Mouse (Mus musculus) cerebellum, adult 18-20 months (tissue): ENCODE data around the gene Efcab1.
"Not testable (repeated sequence)": the region's sequence is repeated elsewhere in the genome, so short reads cannot be mapped to it uniquely, and the experiment has no call there.

Experiments used
- DNase-seq, 2 experiments: peaks; one replicate each; pipeline ENCODE4 v3.0.0; 2021

The Efcab1 gene

DNA sequence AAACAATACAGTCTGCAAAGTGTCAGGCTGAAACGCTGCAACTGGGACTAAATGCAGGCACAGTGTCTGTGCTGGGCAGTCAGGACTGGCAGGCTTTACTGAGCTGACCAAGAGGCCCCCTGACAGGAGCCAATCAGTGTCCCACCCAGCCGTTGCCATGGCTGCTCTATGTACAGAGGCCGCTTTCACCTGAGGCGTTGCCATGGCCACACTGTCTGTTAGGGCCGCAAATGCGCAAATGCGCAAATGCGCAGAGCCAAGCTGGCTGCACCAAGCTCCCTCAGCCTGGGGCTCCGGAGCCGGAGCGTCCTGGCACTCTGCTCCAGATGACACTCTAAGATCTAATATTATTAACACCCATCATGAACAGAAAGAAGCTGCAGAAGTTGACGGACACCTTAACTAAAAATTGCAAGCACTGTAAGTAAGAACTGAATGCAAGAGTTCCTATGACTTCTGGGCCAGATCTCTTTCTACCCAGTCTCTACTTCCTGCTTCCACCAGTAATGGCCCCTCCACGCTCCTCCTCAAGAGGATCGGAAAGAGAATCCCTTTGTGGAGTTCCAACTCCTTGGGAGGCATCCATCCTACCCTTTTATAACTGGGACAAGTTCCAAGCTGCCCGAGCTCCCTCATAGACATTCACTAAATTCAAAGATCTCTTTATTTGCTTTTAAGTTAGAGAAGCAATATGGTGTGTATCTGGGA lies at the start of gene Efcab1:
Gene Efcab1 (plus strand): TSS at position 214 of the 708 bp plus-strand sequence.
- no peak for DNase-seq

DNA sequence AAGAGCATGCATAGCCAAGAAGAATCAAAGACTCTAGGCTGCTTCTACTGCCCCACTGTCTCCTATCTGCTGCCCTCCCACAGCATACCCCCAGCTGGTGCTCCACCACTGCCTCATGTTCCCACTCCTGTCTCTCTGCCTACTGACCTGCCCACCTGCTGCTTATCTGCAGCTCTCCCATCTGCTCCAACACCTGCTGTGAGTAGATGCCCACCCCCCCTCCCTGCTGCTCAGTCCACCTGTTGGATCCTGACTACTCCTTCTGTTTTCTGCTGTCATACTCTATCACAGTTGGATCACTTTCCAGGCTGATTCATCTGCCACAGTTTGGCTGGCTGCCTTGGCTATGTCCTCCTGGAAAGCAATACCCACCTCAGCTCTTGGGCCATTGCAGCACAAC lies 47.0 kb upstream of the Efcab1 start:
- peak; percentile 7 to 11 for DNase-seq

DNA sequence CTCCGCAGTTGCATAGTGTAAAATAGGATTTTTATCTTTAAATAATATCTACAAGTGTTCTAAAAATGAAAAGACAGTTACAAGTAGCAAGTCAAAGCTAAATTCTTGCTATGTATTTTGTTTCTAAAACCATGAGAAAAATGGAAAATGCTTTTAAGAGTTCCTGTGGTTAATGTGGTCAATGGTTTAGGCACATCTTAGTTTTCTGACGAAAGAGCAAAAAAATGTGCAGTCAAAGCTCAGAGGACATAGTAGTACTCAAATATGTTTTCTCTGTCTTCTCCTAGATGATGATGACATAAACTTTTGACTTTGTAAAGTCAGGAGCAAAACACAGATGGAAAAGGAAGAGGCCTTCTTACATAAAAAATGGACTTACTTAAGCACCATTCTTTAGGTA lies 21.5 kb upstream of the Efcab1 start:
- DNase-seq: no peak

DNA sequence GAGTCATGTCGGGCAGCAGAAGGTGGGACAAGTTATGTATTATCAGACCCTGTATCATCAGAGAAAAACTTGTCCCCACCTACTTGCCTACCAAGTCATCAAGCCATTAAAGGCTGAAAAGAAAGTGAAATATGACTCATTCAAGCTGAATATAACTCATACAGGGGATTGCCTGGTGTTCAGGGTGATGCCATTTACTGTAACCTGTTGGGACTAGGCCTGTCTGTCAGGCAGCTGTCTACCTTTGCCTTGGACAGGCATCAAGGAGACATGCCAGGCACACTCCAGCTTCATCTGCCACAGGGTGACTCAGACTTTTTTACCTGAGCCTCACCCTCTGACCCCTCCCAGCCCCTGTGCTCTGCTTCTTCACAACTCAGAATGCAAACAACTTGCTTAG lies 21.0 kb upstream of the Efcab1 start:
- no peak for DNase-seq

DNA sequence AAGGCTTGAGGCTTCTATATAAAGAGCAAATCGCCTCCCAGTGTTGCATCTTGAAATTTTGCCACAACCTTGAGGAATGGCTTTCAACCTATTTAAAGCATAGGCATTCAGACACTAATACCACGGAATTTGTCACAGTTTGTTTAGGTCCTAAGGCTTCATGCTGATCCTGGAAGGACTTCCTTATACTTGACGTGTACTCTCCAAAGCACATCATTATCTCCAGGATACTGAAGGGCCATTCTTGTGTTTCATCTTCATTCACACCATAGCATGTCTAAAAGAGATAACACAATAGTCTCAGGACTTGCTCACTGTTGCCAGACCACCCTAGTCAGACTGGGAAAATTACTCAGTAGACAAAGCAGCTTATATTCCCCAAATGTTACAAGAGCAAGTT lies 13.9 kb upstream of the Efcab1 start:
- no peak for DNase-seq

DNA sequence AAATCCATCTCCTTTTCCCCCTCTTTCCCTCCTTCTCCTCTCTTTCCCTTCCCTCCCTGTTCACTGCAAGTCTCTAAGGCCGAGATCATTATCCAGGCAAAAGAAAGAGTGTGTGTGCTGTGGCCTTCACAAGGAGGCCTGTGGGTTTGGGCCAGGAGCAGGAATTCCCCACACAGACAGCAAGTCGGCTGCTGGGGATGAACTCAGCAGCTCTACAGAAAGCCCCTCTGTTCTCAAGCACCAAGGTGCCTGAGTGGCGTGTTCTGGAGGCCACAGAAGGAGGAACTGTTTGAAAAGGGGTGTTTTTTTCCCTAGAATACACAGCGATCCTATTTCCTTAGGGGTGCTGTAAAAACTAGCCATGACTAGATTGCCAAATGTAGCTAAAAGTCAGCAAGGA lies 12.5 kb upstream of the Efcab1 start:
- no peak for DNase-seq

DNA sequence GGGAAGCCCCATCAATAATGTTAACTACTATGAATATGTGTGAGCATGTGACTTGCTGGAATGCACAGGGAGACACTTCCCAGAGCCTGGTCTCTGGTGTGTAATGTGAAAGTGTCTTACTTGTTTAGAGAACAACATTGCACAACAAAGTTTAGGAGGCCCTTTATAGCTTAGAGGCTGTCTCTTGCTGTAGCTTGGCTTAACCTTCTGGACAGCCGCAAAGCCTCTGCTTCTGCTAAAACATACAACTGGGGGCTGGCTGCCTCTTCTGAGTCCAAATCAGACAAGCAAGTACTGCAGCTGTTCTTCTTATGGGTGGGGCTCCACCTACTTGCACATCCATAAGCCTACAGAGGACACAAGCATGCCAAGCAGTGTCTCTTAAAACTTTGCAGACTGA lies 11.7 kb upstream of the Efcab1 start:
- no peak for DNase-seq

DNA sequence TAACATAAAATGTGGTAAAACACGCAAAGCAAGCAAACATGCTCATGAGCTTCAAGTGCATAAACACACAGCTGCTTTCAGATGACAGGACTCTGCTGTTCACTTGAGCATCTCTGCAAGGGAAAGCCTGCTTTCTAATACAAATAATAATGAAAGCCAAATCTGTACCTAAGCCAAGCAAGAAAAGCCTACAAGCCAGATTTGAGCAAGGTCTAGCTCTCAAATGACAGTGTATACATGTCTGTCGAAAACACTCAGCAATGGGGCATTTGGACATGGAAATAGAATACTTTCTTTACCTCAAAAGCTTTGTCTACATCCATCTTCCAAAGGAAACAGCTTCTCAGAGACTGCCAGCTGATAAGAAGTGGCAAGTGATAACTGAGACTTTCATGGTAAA lies 10.9 kb upstream of the Efcab1 start:
- no peak for DNase-seq

DNA sequence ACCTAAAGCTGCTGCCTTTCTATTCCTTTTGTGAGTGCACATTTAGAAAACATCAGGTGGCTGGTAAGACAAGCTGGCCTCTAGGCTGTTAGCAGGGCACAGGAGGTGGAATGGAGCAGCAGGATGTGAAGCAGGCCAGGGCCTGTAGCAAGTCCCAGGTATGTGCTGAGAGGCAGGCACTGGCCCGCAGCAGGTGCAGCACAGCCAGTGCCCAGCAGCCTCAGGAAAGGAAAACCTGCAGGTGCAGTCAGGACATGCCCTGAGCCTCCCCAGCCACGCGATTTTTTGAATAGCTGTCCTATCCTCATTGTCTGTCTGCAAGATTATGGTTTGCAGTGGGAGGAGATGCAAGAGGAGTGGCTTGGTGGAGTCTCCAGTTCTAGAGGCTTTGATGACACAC lies 24.3 kb downstream of the Efcab1 start:
- not testable (repeated sequence) for DNase-seq

DNA sequence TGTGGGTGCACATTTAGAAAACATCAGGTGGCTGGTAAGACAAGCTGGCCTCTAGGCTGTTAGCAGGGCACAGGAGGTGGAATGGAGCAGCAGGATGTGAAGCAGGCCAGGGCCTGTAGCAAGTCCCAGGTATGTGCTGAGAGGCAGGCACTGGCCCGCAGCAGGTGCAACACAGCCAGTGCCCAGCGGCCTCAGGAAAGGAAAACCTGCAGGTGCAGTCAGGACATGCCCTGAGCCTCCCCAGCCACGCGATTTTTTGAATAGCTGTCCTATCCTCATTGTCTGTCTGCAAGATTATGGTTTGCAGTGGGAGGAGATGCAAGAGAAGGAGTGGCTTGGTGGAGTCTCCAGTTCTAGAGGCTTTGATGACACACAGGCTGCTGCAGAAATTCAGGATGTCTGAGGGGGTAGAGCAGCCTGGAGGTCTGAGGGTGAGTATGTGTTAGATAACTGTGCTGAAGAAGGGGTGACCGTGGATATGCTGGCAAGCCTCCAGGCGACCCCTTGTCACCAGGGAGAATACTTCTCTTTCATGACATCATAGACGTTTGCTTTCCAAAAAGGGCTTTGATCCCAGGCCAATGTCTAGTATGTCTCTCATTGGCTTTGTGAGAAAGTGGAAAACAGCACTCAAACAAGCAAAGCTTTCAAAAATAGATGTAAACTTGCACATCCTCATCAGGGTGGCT lies 30.2 kb downstream of the Efcab1 start:
- not testable (repeated sequence) for DNase-seq

DNA sequence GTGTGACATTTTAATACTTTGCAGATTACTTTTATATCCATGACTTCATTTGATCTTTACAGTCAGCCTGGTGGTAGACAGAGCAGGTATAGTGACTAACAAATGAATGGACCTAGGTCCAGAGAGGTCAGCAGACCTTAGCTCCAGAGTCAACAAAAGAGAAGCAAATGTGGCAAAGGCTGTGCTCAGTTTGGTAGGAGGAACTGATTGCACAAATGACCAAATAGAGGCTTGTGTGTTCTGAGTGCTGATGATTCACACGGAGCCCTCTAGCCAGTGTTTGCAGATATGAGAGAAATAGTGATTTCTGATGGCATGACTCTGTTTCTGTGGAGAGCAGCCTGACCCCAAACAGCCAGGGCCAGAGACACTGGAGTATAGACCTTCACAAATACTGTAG lies 33.1 kb downstream of the Efcab1 start:
- DNase-seq: no peak

DNA sequence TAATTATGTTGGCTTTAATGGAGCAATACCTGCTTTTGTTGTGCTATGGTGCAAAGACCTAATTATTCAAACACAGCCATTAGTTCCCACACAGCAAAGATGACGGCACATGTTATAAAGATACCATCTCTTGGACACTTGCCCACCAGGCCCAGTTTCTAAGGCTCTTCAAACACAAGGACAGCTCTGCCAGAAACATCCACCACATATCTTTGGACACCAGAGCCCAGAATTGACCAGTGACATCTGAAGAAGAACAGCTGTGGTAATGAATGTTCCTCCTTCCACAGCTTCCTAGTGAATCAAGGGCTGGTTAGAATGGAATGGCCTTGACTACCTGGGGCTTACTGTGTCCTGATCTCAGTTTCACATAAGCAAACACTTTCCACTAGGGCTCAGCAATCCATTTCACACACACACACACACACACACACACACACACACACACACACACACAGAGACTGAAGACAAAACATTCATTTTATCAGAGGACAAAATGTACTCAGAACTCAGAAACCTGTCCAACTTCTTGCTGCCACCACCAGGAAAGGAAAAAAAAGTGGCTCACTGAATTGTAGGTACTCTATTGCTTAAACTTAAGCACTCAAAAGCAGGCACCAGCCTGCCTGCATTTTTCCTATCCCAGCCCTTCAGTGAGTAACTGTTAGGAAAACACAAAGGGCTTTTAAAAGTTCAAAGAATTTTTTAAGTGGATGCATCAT lies 33.7 kb downstream of the Efcab1 start:
- DNase-seq: no peak

DNA sequence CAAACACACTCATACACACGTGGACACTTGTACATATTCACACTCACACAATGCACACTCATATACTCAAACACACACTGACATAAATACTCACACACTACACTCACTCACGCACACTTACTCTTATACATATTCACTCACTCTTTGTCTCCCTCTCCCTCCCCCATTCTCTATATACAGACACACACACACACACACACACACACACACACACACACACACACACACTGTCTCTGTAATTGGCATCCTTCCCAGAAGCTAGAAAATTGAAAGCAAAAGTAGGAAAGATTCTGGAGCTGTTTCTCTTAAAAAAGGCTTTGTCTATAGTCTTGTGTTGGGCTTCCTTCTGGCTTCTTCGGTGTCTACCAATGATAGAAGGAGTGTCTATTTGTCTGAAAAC lies 34.5 kb downstream of the Efcab1 start:
- no peak for DNase-seq

DNA sequence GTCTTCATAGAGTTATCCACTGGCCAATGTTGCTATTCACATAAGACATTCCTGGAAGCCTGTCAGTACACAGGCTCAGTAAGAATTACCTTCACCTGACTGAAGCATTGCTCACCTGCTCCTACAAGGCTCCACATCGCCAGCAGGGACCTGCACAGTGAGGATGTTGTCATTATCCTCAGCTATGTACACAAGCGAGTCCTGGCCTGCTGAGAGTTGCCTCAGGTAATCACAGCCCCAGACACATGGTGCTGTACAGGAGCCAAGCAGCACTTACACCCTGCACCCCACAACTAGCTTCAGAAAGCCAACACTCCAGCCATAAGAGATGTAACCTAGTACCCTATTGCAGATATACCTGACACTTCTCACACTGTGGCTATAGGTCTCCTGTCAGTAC lies 37.1 kb downstream of the Efcab1 start:
- no peak for DNase-seq

DNA sequence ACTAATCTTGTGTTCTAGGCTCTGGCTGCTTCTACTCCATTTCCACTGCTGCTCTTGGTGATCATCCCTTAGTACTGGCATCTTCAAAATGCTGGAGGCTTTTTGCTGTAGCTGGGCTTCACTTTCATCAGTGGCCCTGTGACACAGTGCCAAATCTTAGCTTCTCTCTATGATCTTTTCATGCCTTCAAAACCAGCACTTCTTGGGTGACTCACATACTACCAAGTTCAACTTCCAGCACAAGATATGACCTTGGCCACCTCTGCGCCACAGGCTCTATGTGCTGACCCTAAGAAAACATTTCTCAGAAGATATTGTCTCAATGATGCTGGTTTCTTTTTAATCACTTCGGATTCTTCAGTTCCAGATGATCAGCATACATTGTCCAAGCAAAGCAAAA lies 41.2 kb downstream of the Efcab1 start:
- DNase-seq: not testable (repeated sequence)

DNA sequence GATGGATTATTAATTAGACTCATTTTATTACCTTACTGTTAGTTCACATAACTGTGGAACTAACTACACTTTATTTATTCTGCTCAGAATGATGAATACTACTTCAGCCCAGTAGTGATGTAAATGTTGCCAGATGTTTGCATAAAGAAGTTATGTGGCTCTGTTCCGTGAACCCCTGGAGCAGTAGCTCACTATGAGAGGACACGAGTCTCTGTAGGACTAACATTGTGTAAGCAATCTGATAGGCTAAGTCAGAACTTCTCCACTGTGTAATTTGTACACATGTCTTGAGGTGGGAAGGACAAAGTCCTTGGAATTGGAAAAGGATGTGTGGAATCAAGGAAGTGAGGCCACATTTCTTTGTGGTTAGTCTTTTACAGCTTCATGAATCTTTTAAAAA lies 45.5 kb downstream of the Efcab1 start:
- no peak for DNase-seq

DNA sequence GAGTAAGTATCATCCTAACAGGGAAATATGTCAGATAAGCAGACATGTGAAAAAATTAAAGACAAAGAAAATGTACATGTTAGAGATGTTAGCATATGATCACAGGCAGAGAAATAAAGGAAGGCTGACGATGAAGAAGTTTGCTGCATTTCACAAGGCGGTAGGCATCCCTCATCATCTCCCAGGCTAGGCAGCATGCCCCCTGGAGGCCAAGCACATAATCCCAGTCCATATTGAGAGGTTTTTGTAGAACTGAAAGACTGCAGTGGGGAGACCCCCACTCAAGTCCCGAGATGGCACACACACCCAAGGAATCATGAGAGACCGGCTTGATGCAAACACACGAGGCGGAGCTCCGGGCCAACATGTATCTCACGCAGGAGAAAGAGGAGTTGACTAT lies 53.3 kb downstream of the Efcab1 start:
- no peak for DNase-seq

DNA sequence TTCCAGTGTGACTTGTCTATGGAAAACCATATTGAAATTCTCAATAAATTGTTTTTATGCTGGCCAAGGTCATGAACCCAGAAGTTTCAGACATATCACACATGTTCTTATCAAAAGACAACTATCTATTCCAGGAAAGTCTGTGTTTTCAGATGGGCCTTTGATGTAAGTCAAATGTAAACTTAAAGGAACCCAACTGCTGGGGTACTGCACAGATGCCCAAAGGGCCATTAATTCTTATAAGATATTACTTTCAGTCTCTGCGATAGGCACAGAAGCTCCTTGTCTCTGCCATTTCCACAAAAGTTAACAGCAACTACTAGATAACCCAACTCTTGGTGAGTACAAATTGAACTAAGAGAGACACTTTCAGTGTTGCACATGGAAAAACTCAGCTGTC lies 67.3 kb downstream of the Efcab1 start:
- no peak for DNase-seq

DNA sequence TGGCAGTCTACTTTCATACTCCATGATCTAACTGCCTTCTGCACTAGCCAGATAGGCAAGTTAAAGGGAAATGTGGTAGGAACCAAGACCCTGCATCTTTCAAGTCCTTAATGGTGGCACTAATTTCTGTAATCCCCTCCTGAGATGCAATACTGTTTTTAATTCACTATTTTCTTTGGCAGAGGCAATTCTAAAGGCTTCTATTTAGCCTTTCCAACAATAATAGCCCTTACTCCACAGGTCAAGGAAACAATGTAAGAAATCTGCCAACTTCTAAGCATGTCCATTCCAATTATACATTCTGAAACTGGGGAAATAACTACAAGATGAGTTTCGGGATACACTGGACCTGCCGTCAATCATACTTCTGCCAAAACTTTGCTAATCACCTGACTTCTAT lies 72.8 kb downstream of the Efcab1 start:
- DNase-seq: no peak

DNA sequence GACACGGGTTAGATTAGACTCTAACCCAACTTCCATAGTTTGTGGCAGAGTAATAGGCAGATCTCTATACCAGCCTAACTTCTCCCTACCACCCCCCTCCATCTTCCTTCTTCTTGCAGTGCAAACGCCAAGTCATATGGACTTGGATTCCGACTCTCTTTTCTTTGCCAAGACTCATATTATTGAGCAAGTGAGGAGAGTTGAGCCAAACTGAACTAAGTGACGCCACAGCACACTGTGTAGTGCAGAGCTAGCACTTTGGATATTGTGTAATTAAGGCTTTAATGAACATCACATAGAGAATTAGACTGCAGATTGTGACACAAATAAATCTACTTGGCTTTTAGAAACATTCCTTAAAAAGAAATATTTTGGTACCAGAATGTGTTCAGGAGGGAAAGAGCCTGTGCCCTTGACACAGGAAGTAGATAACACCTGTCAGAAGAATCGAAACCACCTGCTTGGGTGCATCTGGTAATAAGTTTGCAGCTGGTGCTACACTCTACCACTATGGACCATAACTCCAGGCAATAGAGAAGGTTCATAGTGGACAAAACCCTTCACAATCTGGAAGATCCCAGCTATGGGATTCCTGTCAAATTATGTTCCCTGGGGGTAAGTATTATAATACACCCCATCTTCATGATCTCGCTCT lies 83.3 kb downstream of the Efcab1 start:
- no peak for DNase-seq

DNA sequence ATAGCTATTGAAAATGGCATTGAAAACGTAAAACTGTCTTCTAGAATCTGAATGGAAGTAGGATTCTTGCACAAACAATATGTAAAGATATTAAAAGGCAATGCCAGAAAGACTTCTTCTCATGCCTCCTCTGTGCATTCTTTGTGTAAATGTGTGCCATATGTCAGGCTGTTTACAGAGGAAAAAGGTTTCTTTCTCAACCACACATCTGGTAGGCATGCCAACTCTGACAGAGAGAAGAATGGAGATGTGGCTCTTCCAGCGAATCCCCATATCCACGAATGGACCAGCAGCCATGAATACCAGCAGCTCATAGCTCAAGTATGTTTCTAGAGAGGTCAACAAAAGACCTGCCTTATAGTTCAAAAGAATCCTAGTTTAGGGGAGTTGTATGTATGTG lies 84.6 kb downstream of the Efcab1 start:
- no peak for DNase-seq

DNA sequence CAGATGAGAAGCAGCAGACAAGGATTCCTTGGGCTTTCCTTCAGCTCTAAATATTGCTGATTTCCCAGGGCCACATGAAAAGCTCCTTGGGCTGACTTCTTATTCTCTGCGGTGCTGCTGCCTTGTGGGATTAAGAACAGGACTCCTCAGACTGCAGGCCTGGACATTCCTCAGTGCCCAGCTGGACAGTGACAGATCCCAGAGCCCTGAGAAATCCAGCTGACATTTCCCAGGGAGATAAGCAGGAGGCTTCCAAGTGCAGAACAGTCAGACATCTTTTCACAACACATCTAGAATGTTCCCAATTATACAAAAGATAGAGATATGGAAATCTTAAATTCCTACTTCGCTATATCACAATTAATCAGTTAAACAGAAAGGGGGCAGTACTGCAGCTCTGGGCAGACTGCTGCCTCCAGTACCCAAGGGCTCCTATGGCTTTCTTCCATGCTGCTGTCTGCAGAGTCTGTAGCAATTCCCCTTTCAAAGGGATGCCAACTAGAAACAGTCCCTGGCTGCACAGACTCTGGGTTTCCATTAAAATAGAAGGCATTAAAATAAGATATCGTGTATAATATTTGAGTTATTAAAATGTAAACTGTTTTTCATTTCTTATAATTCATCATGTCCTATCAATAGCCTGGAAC lies 86.2 kb downstream of the Efcab1 start:
- DNase-seq: no peak

DNA sequence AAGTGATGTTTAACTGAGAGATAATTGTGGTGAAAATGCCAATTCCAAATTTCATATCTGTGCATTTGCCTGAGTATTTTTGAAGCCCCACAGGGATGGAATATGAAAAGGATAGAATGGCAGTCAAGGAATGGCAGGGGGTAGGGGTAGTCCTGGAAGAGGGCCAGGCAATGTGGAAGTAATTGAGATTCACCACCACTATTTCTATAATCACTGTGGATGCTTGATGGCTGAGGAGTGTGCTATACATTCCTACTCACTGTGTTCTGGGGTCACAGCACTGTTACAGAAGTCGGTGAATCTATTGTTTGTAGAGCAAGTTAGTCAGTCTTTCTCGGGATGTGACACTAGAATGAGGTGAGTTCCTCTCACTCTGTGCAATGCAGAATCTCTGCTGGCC lies 108.3 kb downstream of the Efcab1 start:
- no peak for DNase-seq
